Mouse (Mus musculus) MEL (cell line): ENCODE results near the gene Il24. TPM values are rescaled to one million over a fixed set of nuclear protein-coding genes. Genes with fewer than 3 reads are reported as not detected.

Source experiments
- DNase-seq: peaks from one replicate; pipeline ENCODE4 v3.0.0; 2011; ENCODE audit warnings: low read depth, low spot score
- H3K27ac ChIP-seq: 2 replicates; pipeline ENCODE4 v1.5.1; 2012; ENCODE audit warnings: low read depth, mild to moderate bottlenecking, control low read depth, low read length, moderate library complexity; ENCODE audit not compliant: control insufficient read depth
- H3K27me3 ChIP-seq, 2 experiments: fragments of 150-350 bp in 1 of 2; sonication (generic) in 1 of 2; 2 replicates each; pipeline ENCODE4 v1.6.1; 2012; ENCODE audit warnings: low read length in 2 of 2, mild to moderate bottlenecking in 2 of 2, improper control_type of control experiment in 1 of 2, moderate library complexity in 1 of 2; ENCODE audit not compliant: insufficient read depth in 2 of 2, control insufficient read depth in 1 of 2
- H3K36me3 ChIP-seq, 2 experiments: 2 replicates each; pipeline ENCODE4 v1.6.1; 2012 to 2014; ENCODE audit warnings: low read length in 2 of 2, improper control_type of control experiment in 1 of 2, inconsistent platforms in 1 of 2, mild to moderate bottlenecking in 1 of 2; ENCODE audit not compliant: insufficient read depth in 2 of 2, control insufficient read depth in 1 of 2
- H3K4me1 ChIP-seq, 2 experiments: fragments of 150-350 bp in 1 of 2; sonication (generic) in 1 of 2; 2 replicates each; pipeline ENCODE4 v1.6.1; 2012; ENCODE audit warnings: low read length in 2 of 2, improper control_type of control experiment in 1 of 2, mild to moderate bottlenecking in 1 of 2; ENCODE audit not compliant: insufficient read depth in 2 of 2, control insufficient read depth in 1 of 2
- H3K4me3 ChIP-seq, 2 experiments: fragments of 150-350 bp in 1 of 2; sonication (generic) in 1 of 2; 2 replicates each; pipeline ENCODE4 v1.5.1; 2012; ENCODE audit warnings: low read depth in 2 of 2, low read length in 2 of 2, mild to moderate bottlenecking in 2 of 2, moderate library complexity in 2 of 2, control low read depth in 1 of 2, improper control_type of control experiment in 1 of 2; ENCODE audit not compliant: control insufficient read depth in 1 of 2, insufficient read depth in 1 of 2
- H3K79me2 ChIP-seq: 2 replicates; pipeline ENCODE4 v1.6.1; 2012; ENCODE audit warnings: mild to moderate bottlenecking, low read length, moderate library complexity; ENCODE audit not compliant: control insufficient read depth, poor library complexity, insufficient read depth
- H3K9ac ChIP-seq: 2 replicates; pipeline ENCODE4 v1.6.1; 2012; ENCODE audit warnings: low read depth, mild to moderate bottlenecking, control low read depth, low read length, moderate library complexity; ENCODE audit not compliant: control insufficient read depth, poor library complexity, severe bottlenecking
- H3K9me3 ChIP-seq: fragments of 150-350 bp; sonication (generic); replicated peaks from 2 replicates; pipeline ENCODE4 v1.6.1; 2012; ENCODE audit warnings: mild to moderate bottlenecking, low read length, improper control_type of control experiment, moderate library complexity; ENCODE audit not compliant: insufficient read depth
- BHLHE40 ChIP-seq: IDR thresholded peaks from 2 replicates; pipeline ENCODE4 v1.6.1; 2012; ENCODE audit warnings: low read depth, mild to moderate bottlenecking, inconsistent platforms, low read length, improper control_type of control experiment, borderline replicate concordance
- CHD1 ChIP-seq: IDR thresholded peaks from 2 replicates; pipeline ENCODE4 v1.6.1; 2012; ENCODE audit warnings: low read depth, mild to moderate bottlenecking, inconsistent platforms, low read length, improper control_type of control experiment
- CHD2 ChIP-seq: IDR thresholded peaks from 2 replicates; pipeline ENCODE4 v1.6.1; 2011; ENCODE audit warnings: low read length, improper control_type of control experiment
- ELF1 ChIP-seq: IDR thresholded peaks from 2 replicates; pipeline ENCODE4 v1.6.1; 2014; ENCODE audit warnings: low read depth, mild to moderate bottlenecking, inconsistent platforms, low read length, improper control_type of control experiment, moderate library complexity
- EP300 ChIP-seq, 2 experiments: IDR thresholded peaks; 2 replicates each; pipeline ENCODE4 v1.6.1; 2011; ENCODE audit warnings: improper control_type of control experiment in 2 of 2, low read length in 2 of 2, low read depth in 1 of 2, mild to moderate bottlenecking in 1 of 2
- ETS1 ChIP-seq: IDR thresholded peaks from 2 replicates; pipeline ENCODE4 v1.6.1; 2012; ENCODE audit warnings: low read depth, mild to moderate bottlenecking, inconsistent platforms, low read length, improper control_type of control experiment, moderate library complexity
- HCFC1 ChIP-seq: IDR thresholded peaks from 2 replicates; pipeline ENCODE4 v1.6.1; 2012; ENCODE audit warnings: low read depth, mild to moderate bottlenecking, inconsistent platforms, low read length, improper control_type of control experiment, moderate library complexity
- KAT2A ChIP-seq: conservative IDR thresholded peaks from 2 replicates; pipeline ENCODE4 v1.6.1; 2012; ENCODE audit warnings: low read depth, low read length, improper control_type of control experiment, inconsistent platforms
- MAFK ChIP-seq: IDR thresholded peaks from 2 replicates; pipeline ENCODE4 v1.6.1; 2011; ENCODE audit warnings: low read depth, mild to moderate bottlenecking, low read length, improper control_type of control experiment, borderline replicate concordance
- MAX ChIP-seq: IDR thresholded peaks from 2 replicates; pipeline ENCODE4 v1.6.1; 2011; ENCODE audit warnings: low read length, improper control_type of control experiment
- MEF2A ChIP-seq: IDR thresholded peaks from 2 replicates; pipeline ENCODE4 v1.6.1; 2014; ENCODE audit warnings: low read depth, mild to moderate bottlenecking, inconsistent platforms, low read length, improper control_type of control experiment; ENCODE audit not compliant: poor library complexity, insufficient replicate concordance, severe bottlenecking; ENCODE audit errors: extremely low read depth
- MXI1 ChIP-seq: IDR thresholded peaks from 2 replicates; pipeline ENCODE4 v1.6.1; 2011; ENCODE audit warnings: mild to moderate bottlenecking, low read depth, low read length, improper control_type of control experiment
- MYB ChIP-seq: IDR thresholded peaks from 2 replicates; pipeline ENCODE4 v1.6.1; 2011; ENCODE audit warnings: mild to moderate bottlenecking, low read depth, low read length, improper control_type of control experiment
- MYC ChIP-seq: IDR thresholded peaks from 2 replicates; pipeline ENCODE4 v1.6.1; 2011; ENCODE audit warnings: low read depth, mild to moderate bottlenecking, low read length, improper control_type of control experiment, moderate library complexity
- NRF1 ChIP-seq: IDR thresholded peaks from 2 replicates; pipeline ENCODE4 v1.6.1; 2014; ENCODE audit warnings: low read depth, mild to moderate bottlenecking, inconsistent platforms, low read length, improper control_type of control experiment, moderate library complexity; ENCODE audit not compliant: poor library complexity, insufficient read depth, severe bottlenecking
- POLR2A ChIP-seq, 2 experiments: IDR thresholded peaks; 2 replicates each; pipeline ENCODE4 v1.6.1; 2011 to 2012; ENCODE audit warnings: low read length in 2 of 2, mild to moderate bottlenecking in 2 of 2, control low read depth in 1 of 2, improper control_type of control experiment in 1 of 2, low read depth in 1 of 2, moderate library complexity in 1 of 2; ENCODE audit not compliant: control insufficient read depth in 1 of 2, insufficient read depth in 1 of 2, poor library complexity in 1 of 2
- POLR2AphosphoS5 ChIP-seq: IDR thresholded peaks from 2 replicates; pipeline ENCODE4 v1.6.1; 2012; ENCODE audit warnings: low read depth, borderline replicate concordance, mild to moderate bottlenecking, inconsistent platforms, low read length, moderate library complexity, mixed read lengths
- RAD21 ChIP-seq: IDR thresholded peaks from 2 replicates; pipeline ENCODE4 v1.6.1; 2011; ENCODE audit warnings: mild to moderate bottlenecking, low read depth, low read length, improper control_type of control experiment
- RCOR1 ChIP-seq: IDR thresholded peaks from 2 replicates; pipeline ENCODE4 v1.6.1; 2012; ENCODE audit warnings: low read depth, mild to moderate bottlenecking, inconsistent platforms, low read length, improper control_type of control experiment
- USF1 ChIP-seq: IDR thresholded peaks from 2 replicates; pipeline ENCODE4 v1.6.1; 2014; ENCODE audit warnings: low read depth, mild to moderate bottlenecking, inconsistent platforms, low read length, improper control_type of control experiment, moderate library complexity
- USF2 ChIP-seq, 2 experiments: IDR thresholded peaks; 2 replicates each; pipeline ENCODE4 v1.6.1; 2011 to 2012; ENCODE audit warnings: improper control_type of control experiment in 2 of 2, low read length in 2 of 2, borderline replicate concordance in 1 of 2, inconsistent platforms in 1 of 2, low read depth in 1 of 2, mild to moderate bottlenecking in 1 of 2; ENCODE audit not compliant: insufficient read depth in 1 of 2
- ZC3H11A ChIP-seq: IDR thresholded peaks from 2 replicates; pipeline ENCODE4 v1.6.1; 2012; ENCODE audit warnings: low read depth, mild to moderate bottlenecking, inconsistent platforms, low read length, improper control_type of control experiment
- ZKSCAN1 ChIP-seq: IDR thresholded peaks from 2 replicates; pipeline ENCODE4 v1.6.1; 2012; ENCODE audit warnings: low read depth, mild to moderate bottlenecking, inconsistent platforms, low read length, improper control_type of control experiment, moderate library complexity
- ZMIZ1 ChIP-seq: IDR thresholded peaks from 2 replicates; pipeline ENCODE4 v1.6.1; 2012; ENCODE audit warnings: low read depth, mild to moderate bottlenecking, inconsistent platforms, low read length, improper control_type of control experiment, moderate library complexity
- ZNF384 ChIP-seq: IDR thresholded peaks from 2 replicates; pipeline ENCODE4 v1.6.1; 2012; ENCODE audit warnings: low read depth, mild to moderate bottlenecking, inconsistent platforms, low read length, improper control_type of control experiment
- polyA plus RNA-seq, 2 experiments: library from polyadenylated mRNA; stranded (reverse) in 1 of 2; unstranded in 1 of 2; fragments of >175 nt in 1 of 2; fragments of >200 nt in 1 of 2; gene quantifications; 2 replicates each; pipeline versions ENCODE4 v1.2.1 to v1.2.4; 2012; ENCODE audit warnings: low replicate concordance in 2 of 2, low read depth in 1 of 2; ENCODE audit not compliant: insufficient read length in 2 of 2, insufficient read depth in 1 of 2, missing spikeins in 1 of 2
- total RNA-seq: library from RNA; depleted of rRNA; stranded (reverse); fragments of 300-350 nt; gene quantifications from 2 replicates; pipeline ENCODE4 v1.2.3, GENCODE M21; 2012

The Il24 gene
- total and polyA plus RNA-seq, 3 experiments: not detected

GRCm38 (mm10) chr1:130911401-130912010, 24.3 kb upstream of the Il24 start, which contains the start of gene Il20:
Gene Il20, minus strand, starts transcription at chr1:130911451.
- TF ChIP-seq MXI1: no peak
- TF ChIP-seq USF2 (IDR thresholded peaks at IDR 0.05; ENCODE audit: borderline replicate concordance in 1 of 2, insufficient read depth in 1 of 2, low read depth in 1 of 2, low read length in 2 of 2): no peak
- TF ChIP-seq MYC: no peak
- no peak for TF ChIP-seq USF1
- no peak for TF ChIP-seq ZNF384
- TF ChIP-seq MYB: no peak
- TF ChIP-seq ZKSCAN1: no peak
- no peak for TF ChIP-seq CHD2
- TF ChIP-seq ZC3H11A: no peak
- TF ChIP-seq RCOR1: no peak
- TF ChIP-seq ZMIZ1: no peak
- TF ChIP-seq ETS1: no peak
- no peak for TF ChIP-seq MAX
- TF ChIP-seq POLR2A (IDR thresholded peaks at IDR 0.05; ENCODE audit: control insufficient read depth in 1 of 2, insufficient read depth in 1 of 2, low read depth in 1 of 2, low read length in 2 of 2, poor library complexity in 1 of 2): no peak
- no peak for TF ChIP-seq EP300 (IDR thresholded peaks at IDR 0.05; ENCODE audit: low read depth in 1 of 2, low read length in 2 of 2)
- no peak for TF ChIP-seq MAFK
- TF ChIP-seq HCFC1: no peak
- Histone ChIP-seq H3K9me3 (no peaks in the 10 kb centered on the region), H3K4me1 (no peaks in the 10 kb centered on the region), H3K79me2 (no peaks in the 10 kb centered on the region), H3K4me3 (no peak within 1 kb of the TSS), H3K9ac (no peak within 1 kb of the TSS), H3K27ac (no peak within 1 kb of the TSS), H3K36me3 (no peaks in the 10 kb centered on the region), H3K27me3 (peaks cover 0 to 2% of the 10 kb centered on the region in 2 experiments; a peak in 1 of 4 replicates)
- no peak for DNase-seq

GRCm38 (mm10) chr1:130902505-130902904, 15.3 kb upstream of the Il24 start:
- no peak for TF ChIP-seq ZMIZ1
- no peak for TF ChIP-seq ZNF384
- no peak for TF ChIP-seq POLR2AphosphoS5
- TF ChIP-seq CHD1: no peak
- TF ChIP-seq MYC: no peak
- TF ChIP-seq ETS1: no peak
- TF ChIP-seq ELF1: no peak
- TF ChIP-seq USF1: no peak
- TF ChIP-seq MYB: no peak
- no peak for TF ChIP-seq MEF2A
- no peak for TF ChIP-seq EP300 (IDR thresholded peaks at IDR 0.05; ENCODE audit: low read depth in 1 of 2, low read length in 2 of 2)
- TF ChIP-seq RAD21: no peak
- TF ChIP-seq BHLHE40: no peak
- no peak for TF ChIP-seq NRF1
- TF ChIP-seq KAT2A: no peak
- TF ChIP-seq MAX: no peak
- no peak overlapping the region for H3K27ac ChIP-seq
- peaks cover 0 to 2% of the 10 kb centered on the region in 2 experiments; a peak in 1 of 4 replicates for H3K27me3 ChIP-seq
- H3K79me2 ChIP-seq: no peaks in the 10 kb centered on the region
- H3K4me1 ChIP-seq: no peaks in the 10 kb centered on the region
- no peaks in the 10 kb centered on the region for H3K9me3 ChIP-seq
- no peaks in the 10 kb centered on the region for H3K36me3 ChIP-seq
- DNase-seq: no peak
- H3K9ac ChIP-seq: no peak overlapping the region
- no peak overlapping the region for H3K4me3 ChIP-seq
